Mouse (Mus musculus): ENCODE measurements at regions not wholly inside any gene's neighbourhood (a gene's known extent, or its start where the extent isn't known, plus 50 kb on each side); places are given as distances from the start of the nearest gene placed in this dataset.
A peak's percentile ranks its signal among the peaks of the same experiment; 100 is the strongest.

DNA sequence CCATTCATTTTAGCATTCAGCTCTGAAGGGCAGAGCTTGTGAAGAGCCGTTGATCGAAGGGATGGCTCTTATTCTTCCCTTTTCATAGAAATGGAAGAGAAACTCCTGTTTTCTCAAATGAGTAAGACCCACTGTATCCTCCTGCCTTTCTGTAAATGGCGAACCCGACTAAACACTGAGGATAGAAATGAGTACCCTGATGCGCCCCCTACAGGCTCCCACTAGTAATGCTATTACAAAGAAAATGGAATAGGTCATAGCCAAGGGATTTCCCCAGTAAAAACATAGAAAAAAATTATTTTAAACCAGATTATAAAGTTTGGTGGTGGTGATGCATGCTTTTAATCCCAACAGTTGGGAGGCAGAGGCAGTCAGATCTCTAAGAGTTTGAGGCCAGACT, 162.1 kb downstream of the Etnk1 start:
- no peak overlapping the region for H3K9ac ChIP-seq
- 76% methylated on average over 5 of the region's 5 CpGs for WGBS

DNA sequence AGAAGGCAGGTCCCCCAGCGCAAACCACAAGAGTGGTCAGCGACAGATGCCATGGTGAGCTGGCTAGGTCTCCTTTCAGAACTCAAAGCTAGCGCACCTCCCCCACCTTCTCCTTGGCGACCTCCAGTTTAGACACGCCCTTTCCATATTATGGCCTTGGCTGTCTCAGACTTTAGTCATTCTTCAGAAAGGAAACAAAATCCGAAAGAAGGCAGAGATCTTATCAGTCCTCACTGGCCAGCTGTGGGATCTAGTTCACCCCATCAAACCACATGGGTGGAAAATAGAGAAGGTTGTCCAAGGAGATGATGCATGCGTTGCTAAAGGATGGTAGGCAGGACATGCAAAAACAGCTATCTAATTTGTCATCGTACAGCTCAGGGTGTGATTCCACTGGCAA, 166.5 kb downstream of the Etnk1 start:
- no peak overlapping the region for H3K9ac ChIP-seq
- no peak overlapping the region for H3K4me2 ChIP-seq (replicated peaks)
- H3K27me3 ChIP-seq = no peaks in the 10 kb centered on the region
- H3K4me1 ChIP-seq = no peaks in the 10 kb centered on the region
- WGBS = 84% methylated on average over 8 of the region's 8 CpGs
- H3K36me3 ChIP-seq = no peaks in the 10 kb centered on the region
- no peak for ATAC-seq (ENCODE audit: insufficient number of reproducible peaks, insufficient read depth, low FRiP score, low TSS enrichment)
- H3K9me3 ChIP-seq = no peaks in the 10 kb centered on the region
- H3K4me3 ChIP-seq = no peak overlapping the region
- no peak overlapping the region for H3K27ac ChIP-seq

More for the DNA sequence above, 162.1 kb downstream of the Etnk1 start:
- Histone ChIP-seq H3K9me3 (no peaks in the 10 kb centered on the region), H3K4me2 (replicated peaks) (no peak overlapping the region), H3K4me1 (peaks cover 4% of the 10 kb centered on the region; the same call in 1 of the 2 replicates), H3K4me3 (no peak overlapping the region), H3K27ac (no peak overlapping the region), H3K27me3 (no peaks in the 10 kb centered on the region), H3K36me3 (no peaks in the 10 kb centered on the region)
- ATAC-seq (ENCODE audit: insufficient number of reproducible peaks, insufficient read depth, low FRiP score, low TSS enrichment) = no peak

DNA sequence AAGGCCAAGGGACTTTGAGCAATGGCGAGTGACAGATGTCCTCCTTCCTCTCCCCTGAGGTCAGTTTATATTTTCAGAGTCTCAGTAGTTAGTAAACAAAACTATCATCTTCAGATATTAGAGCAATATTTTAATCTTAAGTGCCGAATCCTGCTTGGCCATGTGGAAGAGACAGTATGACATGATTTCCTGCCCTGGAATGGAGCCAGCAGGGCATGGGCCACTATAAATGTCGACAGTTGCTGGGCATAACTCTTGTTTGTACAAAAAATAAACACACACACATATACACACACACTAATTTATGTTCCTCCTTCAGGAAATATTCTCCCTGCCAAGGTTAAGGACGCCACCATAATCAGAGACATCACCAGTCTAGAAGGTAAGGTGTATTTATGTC, 169.6 kb downstream of the Etnk1 start:
- Histone ChIP-seq H3K36me3 (no peaks in the 10 kb centered on the region), H3K4me3 (no peak overlapping the region), H3K9me3 (no peaks in the 10 kb centered on the region), H3K4me1 (no peaks in the 10 kb centered on the region), H3K9ac (no peak overlapping the region), H3K4me2 (replicated peaks) (no peak overlapping the region), H3K27me3 (no peaks in the 10 kb centered on the region), H3K27ac (no peak overlapping the region)
- 82% methylated on average over 4 of the region's 4 CpGs for WGBS
- ATAC-seq (ENCODE audit: insufficient number of reproducible peaks, insufficient read depth, low FRiP score, low TSS enrichment) = no peak

DNA sequence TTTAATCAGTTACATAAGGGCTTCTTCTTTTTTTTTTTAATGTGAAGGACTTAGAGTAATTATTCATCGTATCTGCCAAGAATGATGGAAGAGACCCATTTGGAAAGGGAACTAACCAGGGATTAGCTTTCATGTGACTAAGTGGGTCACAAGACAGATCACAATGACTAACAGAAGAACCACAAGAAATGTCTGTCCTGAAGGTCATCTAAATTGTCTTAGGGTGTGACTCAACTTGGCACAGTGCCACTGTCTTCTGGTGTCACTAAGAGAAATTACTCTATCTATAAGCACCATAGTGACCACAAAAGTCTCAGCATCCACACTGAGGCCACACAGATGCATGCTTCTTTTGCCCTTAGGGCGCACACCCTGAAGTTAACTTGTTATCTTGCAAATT, 182.0 kb downstream of the Etnk1 start:
- H3K27ac ChIP-seq = no peak overlapping the region
- H3K4me1 ChIP-seq = no peaks in the 10 kb centered on the region
- H3K4me3 ChIP-seq = no peak overlapping the region
- 83% methylated on average over 2 of the region's 2 CpGs for WGBS
- no peak for ATAC-seq (ENCODE audit: insufficient number of reproducible peaks, insufficient read depth, low FRiP score, low TSS enrichment)
- no peaks in the 10 kb centered on the region for H3K9me3 ChIP-seq
- no peaks in the 10 kb centered on the region for H3K27me3 ChIP-seq
- H3K36me3 ChIP-seq = no peaks in the 10 kb centered on the region
- no peak overlapping the region for H3K9ac ChIP-seq
- H3K4me2 ChIP-seq (replicated peaks) = no peak overlapping the region

DNA sequence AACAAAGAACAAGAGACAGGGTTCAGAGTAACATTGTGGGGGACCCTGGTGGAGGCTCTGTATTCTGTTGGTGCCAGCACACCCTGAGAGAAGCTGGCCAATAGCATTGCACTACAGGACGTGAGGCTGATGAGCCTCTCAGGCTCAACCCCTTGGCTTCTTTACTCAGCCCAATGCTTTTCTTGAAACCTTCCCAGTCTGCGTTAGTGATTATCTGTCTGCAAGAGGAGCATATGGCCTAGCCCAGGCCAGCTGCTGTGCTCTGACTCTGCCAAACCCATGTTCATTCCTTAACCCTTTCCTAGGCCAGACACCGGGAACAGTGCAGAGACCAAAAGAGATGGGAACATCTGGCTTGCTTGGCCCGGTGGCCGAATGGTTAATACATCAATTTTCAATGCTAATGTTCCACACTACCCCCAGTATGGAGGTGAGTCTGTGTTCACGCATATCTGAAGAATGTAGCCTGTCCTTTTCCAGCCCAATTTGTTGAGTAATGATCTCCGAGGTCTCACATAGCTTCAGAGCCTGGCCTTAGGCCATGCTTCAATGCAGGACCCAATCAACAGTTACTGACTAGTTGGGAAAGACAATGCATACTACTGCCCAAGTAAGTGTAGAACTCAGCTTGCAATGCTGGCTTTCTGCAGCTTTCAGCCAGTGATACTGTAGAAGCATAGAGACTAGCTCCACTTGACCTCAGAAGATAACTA, 192.5 kb downstream of the Etnk1 start:
- Histone ChIP-seq H3K4me3 (no peak overlapping the region), H3K27ac (no peak overlapping the region), H3K4me2 (replicated peaks) (no peak overlapping the region), H3K27me3 (no peaks in the 10 kb centered on the region), H3K36me3 (no peaks in the 10 kb centered on the region), H3K9me3 (no peaks in the 10 kb centered on the region; the same call in 1 of the 2 replicates), H3K4me1 (no peaks in the 10 kb centered on the region), H3K9ac (no peak overlapping the region)
- no peak for ATAC-seq (ENCODE audit: insufficient number of reproducible peaks, insufficient read depth, low FRiP score, low TSS enrichment)
- 66% methylated on average over 7 of the region's 7 CpGs for WGBS

DNA sequence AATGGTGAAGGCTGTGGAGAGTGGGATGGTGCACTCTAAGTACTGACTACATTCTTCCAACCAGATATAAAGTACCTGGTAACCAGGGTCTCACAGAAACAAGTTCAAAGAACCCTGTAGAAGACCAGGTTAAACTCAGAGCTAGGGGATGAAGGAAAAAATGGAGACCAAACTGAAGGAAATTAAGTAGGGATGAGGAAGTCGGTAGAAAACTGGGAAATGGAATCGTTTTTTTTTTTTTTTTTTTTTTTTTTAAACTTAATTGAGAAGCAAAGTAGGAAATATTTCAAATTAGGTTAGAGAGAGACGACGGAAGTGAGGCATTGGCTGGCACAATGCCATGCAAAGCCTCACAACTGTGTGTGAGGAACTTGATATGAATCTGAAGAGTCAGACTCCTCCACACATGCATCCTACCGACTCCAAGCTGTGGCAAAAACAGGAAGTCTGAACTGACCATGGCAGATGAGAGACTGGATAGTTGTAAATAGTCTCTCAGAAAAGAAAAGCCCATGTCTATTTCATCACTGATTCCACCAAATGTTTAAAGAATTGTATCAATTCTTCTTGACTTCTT, 194.2 kb downstream of the Etnk1 start:
- no peaks in the 10 kb centered on the region for H3K36me3 ChIP-seq
- WGBS = 73% methylated on average over 5 of the region's 5 CpGs
- H3K9me3 ChIP-seq = no peaks in the 10 kb centered on the region; the same call in 1 of the 2 replicates
- no peak overlapping the region for H3K4me3 ChIP-seq
- H3K4me2 ChIP-seq (replicated peaks) = no peak overlapping the region
- ATAC-seq (ENCODE audit: insufficient number of reproducible peaks, insufficient read depth, low FRiP score, low TSS enrichment) = no peak
- H3K4me1 ChIP-seq = no peaks in the 10 kb centered on the region
- no peaks in the 10 kb centered on the region for H3K27me3 ChIP-seq
- H3K9ac ChIP-seq = no peak overlapping the region
- no peak overlapping the region for H3K27ac ChIP-seq

DNA sequence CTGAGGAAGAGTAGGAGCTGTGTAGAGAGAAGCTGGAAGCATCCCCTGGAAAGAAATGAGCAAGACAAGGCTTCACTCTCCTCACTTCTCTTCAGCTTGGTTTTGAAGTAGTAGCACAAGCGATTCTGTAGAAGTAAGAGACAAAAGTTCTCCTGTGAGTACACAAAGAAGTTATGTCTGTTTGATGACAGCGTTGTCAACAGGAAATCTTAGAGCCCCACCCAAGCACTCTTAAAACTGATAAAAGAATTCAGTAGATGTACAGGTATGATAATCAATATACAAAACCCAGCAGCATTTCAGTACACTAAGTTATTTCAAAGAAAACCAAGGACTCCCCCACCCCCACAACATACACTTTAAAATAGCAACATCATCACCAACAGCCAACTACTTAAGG, 194.9 kb downstream of the Etnk1 start:
- no peak overlapping the region for H3K4me2 ChIP-seq (replicated peaks)
- H3K9me3 ChIP-seq = no peaks in the 10 kb centered on the region; the same call in 1 of the 2 replicates
- no peak overlapping the region for H3K9ac ChIP-seq
- H3K4me1 ChIP-seq = no peaks in the 10 kb centered on the region
- no peak overlapping the region for H3K27ac ChIP-seq
- H3K4me3 ChIP-seq = no peak overlapping the region
- 89% methylated on average over 2 of the region's 2 CpGs for WGBS
- ATAC-seq (ENCODE audit: insufficient number of reproducible peaks, insufficient read depth, low FRiP score, low TSS enrichment) = no peak
- no peaks in the 10 kb centered on the region for H3K36me3 ChIP-seq
- no peaks in the 10 kb centered on the region for H3K27me3 ChIP-seq

DNA sequence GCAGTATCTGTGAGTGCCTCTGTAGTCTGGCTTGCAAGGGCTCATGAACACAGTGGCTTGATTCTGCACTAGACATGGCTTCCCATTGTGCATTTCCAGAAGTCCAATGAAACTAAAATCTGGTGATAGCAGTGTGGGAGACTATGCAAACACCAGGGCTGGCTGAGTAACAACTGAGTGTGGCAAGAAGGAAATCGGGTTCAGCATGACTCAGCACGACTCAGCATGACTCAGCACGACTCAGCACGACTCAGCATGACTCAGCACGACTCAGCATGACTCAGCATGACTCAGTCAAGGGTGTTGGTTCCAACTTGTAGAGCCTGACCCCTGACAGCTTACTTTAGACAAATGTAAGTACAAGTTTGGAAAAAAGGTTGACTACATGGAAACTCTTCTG, 198.8 kb downstream of the Etnk1 start:
- H3K27me3 ChIP-seq = no peaks in the 10 kb centered on the region
- H3K4me2 ChIP-seq (replicated peaks) = no peak overlapping the region
- H3K4me3 ChIP-seq = no peak overlapping the region
- 91% methylated on average over 5 of the region's 5 CpGs for WGBS
- H3K9ac ChIP-seq = no peak overlapping the region
- H3K4me1 ChIP-seq = no peaks in the 10 kb centered on the region
- H3K9me3 ChIP-seq = no peaks in the 10 kb centered on the region; the same call in 1 of the 2 replicates
- H3K27ac ChIP-seq = no peak overlapping the region
- ATAC-seq (ENCODE audit: insufficient number of reproducible peaks, insufficient read depth, low FRiP score, low TSS enrichment) = no peak
- H3K36me3 ChIP-seq = no peaks in the 10 kb centered on the region

DNA sequence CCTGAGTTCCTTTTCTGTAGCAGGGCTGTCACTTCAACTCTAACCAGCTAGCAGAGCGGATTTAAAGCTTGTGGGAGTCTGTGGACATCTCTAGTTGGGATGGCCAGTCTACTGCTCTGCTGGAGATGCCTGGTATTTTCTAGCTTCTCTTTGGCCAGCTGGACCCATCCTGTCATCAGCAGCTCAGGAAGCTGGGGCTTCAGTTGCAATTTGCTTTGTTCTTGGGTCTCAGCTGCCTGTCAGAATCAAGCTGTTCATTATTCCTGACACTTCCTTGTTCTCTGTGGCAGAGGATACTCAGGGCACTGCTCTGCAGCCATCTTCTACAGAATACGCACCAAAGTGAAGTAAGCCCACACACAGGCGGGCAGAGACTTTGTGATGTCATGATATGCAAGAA, 200.8 kb downstream of the Etnk1 start:
- no peaks in the 10 kb centered on the region for H3K36me3 ChIP-seq

DNA sequence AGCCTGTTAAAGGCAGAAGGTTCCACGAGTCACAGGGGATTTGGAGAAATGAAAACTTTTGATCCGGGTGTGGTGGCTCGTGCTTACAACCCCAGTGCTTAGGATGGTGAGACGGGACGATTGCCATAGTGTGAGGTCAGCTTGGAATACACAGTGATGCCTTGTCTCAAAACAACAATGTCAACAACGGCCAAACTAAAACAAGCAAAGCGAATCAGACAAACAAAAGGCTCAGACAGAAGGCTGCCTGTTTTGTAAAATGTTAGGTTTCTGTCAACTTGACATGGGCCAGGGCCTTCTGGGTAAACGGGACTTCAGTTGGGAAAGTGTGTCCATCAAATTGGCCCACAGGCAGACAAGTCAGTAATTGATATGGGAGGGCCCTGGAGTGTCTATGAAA, 201.6 kb downstream of the Etnk1 start:
- no peak overlapping the region for H3K4me3 ChIP-seq
- H3K27me3 ChIP-seq = no peaks in the 10 kb centered on the region
- no peak overlapping the region for H3K27ac ChIP-seq
- H3K4me2 ChIP-seq (replicated peaks) = no peak overlapping the region
- no peaks in the 10 kb centered on the region for H3K36me3 ChIP-seq
- no peak overlapping the region for H3K9ac ChIP-seq
- peaks cover under 1% of the 10 kb centered on the region; the same call in 1 of the 2 replicates for H3K4me1 ChIP-seq
- no peak for ATAC-seq (ENCODE audit: insufficient number of reproducible peaks, insufficient read depth, low FRiP score, low TSS enrichment)
- H3K9me3 ChIP-seq = no peaks in the 10 kb centered on the region
- 58% methylated on average over 8 of the region's 8 CpGs for WGBS

More for the DNA sequence above, 200.8 kb downstream of the Etnk1 start:
- H3K4me2 ChIP-seq (replicated peaks) = no peak overlapping the region
- H3K27ac ChIP-seq = no peak overlapping the region
- no peaks in the 10 kb centered on the region; the same call in 1 of the 2 replicates for H3K9me3 ChIP-seq
- no peaks in the 10 kb centered on the region for H3K4me1 ChIP-seq
- no peak for ATAC-seq (ENCODE audit: insufficient number of reproducible peaks, insufficient read depth, low FRiP score, low TSS enrichment)
- 68% methylated on average over 3 of the region's 3 CpGs for WGBS
- H3K4me3 ChIP-seq = no peak overlapping the region
- no peaks in the 10 kb centered on the region for H3K27me3 ChIP-seq
- no peak overlapping the region for H3K9ac ChIP-seq

DNA sequence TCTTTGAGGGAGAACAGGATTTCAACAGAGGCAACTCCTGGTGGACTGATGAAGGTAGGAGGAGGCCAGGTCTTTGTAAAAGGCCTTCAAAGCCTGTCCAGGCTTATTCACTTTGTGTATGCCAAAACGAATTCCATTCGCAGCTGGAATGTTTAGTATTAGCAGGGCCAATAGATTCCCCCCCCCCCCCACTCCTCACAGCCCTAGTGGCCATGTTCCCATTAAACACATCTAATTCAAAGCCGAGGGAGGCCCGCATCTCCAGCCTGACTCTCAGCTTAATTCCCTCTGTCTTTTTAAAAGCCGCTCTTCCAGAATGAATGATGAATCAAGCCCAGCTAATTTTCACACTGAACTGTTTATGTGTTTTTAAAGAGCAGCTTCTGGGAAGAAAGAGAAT, 205.5 kb downstream of the Etnk1 start:
- H3K9ac ChIP-seq = no peak overlapping the region
- 34% methylated on average over 5 of the region's 5 CpGs for WGBS
- H3K27me3 ChIP-seq = 0 out of 2 replicates have a peak, but pooled peaks cover 6% of the 10 kb centered on the region
- no peak overlapping the region for H3K27ac ChIP-seq
- H3K36me3 ChIP-seq = no peaks in the 10 kb centered on the region
- no peaks in the 10 kb centered on the region for H3K9me3 ChIP-seq
- H3K4me2 ChIP-seq (replicated peaks) = no peak overlapping the region
- no peak overlapping the region for H3K4me3 ChIP-seq
- peaks cover 4% of the 10 kb centered on the region; the same call in 1 of the 2 replicates for H3K4me1 ChIP-seq
- ATAC-seq (ENCODE audit: insufficient number of reproducible peaks, insufficient read depth, low FRiP score, low TSS enrichment) = no peak

DNA sequence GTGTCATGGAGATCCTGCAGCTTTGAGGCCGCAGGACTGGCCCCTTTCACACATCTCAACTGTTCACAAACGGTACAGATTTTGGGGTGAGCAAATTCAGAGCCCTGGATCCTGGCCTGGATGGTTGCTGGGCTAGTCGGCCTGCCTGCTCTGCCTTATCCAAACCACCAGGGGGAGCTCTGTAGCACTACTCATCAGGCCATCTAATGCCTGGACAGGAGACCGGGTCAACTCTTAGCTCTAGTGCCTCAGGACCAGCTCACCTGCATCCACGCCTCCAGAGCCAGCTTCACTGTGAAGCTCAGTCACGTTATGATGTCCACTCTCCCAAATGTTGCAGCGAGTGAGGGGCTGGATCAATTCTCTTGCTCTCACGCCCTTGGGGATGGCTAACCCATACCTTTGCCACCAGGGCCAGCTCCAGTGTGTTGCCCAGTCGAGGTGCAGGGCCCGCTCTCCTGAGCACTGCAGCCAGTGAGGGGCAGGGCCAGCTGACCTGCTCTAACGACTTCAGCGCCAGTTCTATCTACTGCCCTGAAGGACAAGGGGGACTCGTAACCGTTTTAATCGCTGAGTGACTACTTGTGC, 206.8 kb downstream of the Etnk1 start:
- Histone ChIP-seq H3K9me3 (no peaks in the 10 kb centered on the region), H3K27ac (no peak overlapping the region), H3K4me3 (no peak overlapping the region), H3K4me1 (peaks cover 4% of the 10 kb centered on the region; the same call in 1 of the 2 replicates), H3K9ac (no peak overlapping the region), H3K36me3 (no peaks in the 10 kb centered on the region), H3K27me3 (0 out of 2 replicates have a peak, but pooled peaks cover 6% of the 10 kb centered on the region), H3K4me2 (replicated peaks) (no peak overlapping the region)
- 55% methylated on average over 15 of the region's 15 CpGs for WGBS
- ATAC-seq (ENCODE audit: insufficient number of reproducible peaks, insufficient read depth, low FRiP score, low TSS enrichment) = 0 out of 2 replicates have a peak, but pooled peaks have one; percentile 35
